Mouse (Mus musculus): Measurements from ENCODE around the gene Selenos. TPM values are rescaled to one million over a fixed set of nuclear protein-coding genes. Genes with fewer than 3 reads are reported as not detected.

The Selenos gene
- polyA plus RNA-seq, 1 experiment: 72.5 TPM

- WGBS: 7% methylated on average over 7 of the region's 7 CpGs
- DNase-seq: no peak
- no peak overlapping the region for H3K27ac ChIP-seq (ENCODE audit: control insufficient read depth, insufficient read depth, low read length)
- H3K36me3 ChIP-seq (ENCODE audit: control insufficient read depth, insufficient read depth, low read length): no peaks in the 10 kb centered on the region; the same call in 1 of the 2 replicates
- no peak overlapping the region for H3K4me3 ChIP-seq (ENCODE audit: control insufficient read depth, insufficient read depth, low read length)
- no peaks in the 10 kb centered on the region for H3K27me3 ChIP-seq (ENCODE audit: control insufficient read depth, insufficient read depth, low read length)
- H3K4me1 ChIP-seq (replicated peaks; ENCODE audit: control insufficient read depth, insufficient read depth, low read length): peaks cover 20% of the 10 kb centered on the region
- no peak for TF ChIP-seq POLR2A (IDR thresholded peaks at IDR 0.05; ENCODE audit: control insufficient read depth, extremely low read depth, insufficient read depth, low read length, poor library complexity)
- TF ChIP-seq CTCF (IDR thresholded peaks at IDR 0.05; ENCODE audit: borderline replicate concordance, control insufficient read depth, extremely low read depth, insufficient read depth, low read length, poor library complexity): no peak
Observed at GRCm38 (mm10) chr7:66120702-66121396, 41.4 kb downstream of the Selenos start.

- Histone ChIP-seq H3K4me1 (replicated peaks; ENCODE audit: control insufficient read depth, insufficient read depth, low read length) (peaks cover 2% of the 10 kb centered on the region), H3K4me3 (ENCODE audit: control insufficient read depth, insufficient read depth, low read length) (no peak overlapping the region), H3K27ac (ENCODE audit: control insufficient read depth, insufficient read depth, low read length) (no peak overlapping the region), H3K27me3 (ENCODE audit: control insufficient read depth, insufficient read depth, low read length) (no peaks in the 10 kb centered on the region), H3K36me3 (ENCODE audit: control insufficient read depth, insufficient read depth, low read length) (no peaks in the 10 kb centered on the region; the same call in 1 of the 2 replicates)
- TF ChIP-seq CTCF (IDR thresholded peaks at IDR 0.05; ENCODE audit: borderline replicate concordance, control insufficient read depth, extremely low read depth, insufficient read depth, low read length, poor library complexity) (no peak), POLR2A (IDR thresholded peaks at IDR 0.05; ENCODE audit: control insufficient read depth, extremely low read depth, insufficient read depth, low read length, poor library complexity) (no peak)
- WGBS: 75% methylated on average over 11 of the region's 11 CpGs
- no peak for DNase-seq
Observed at GRCm38 (mm10) chr7:66124551-66124968, 45.1 kb downstream of the Selenos start.

- Histone ChIP-seq H3K4me3 (ENCODE audit: control insufficient read depth, insufficient read depth, low read length) (no peak overlapping the region), H3K36me3 (ENCODE audit: control insufficient read depth, insufficient read depth, low read length) (no peaks in the 10 kb centered on the region; the same call in 1 of the 2 replicates), H3K4me1 (replicated peaks; ENCODE audit: control insufficient read depth, insufficient read depth, low read length) (peaks cover 2% of the 10 kb centered on the region), H3K27me3 (ENCODE audit: control insufficient read depth, insufficient read depth, low read length) (no peaks in the 10 kb centered on the region), H3K27ac (ENCODE audit: control insufficient read depth, insufficient read depth, low read length) (no peak overlapping the region)
- 75% methylated on average over 14 of the region's 14 CpGs for WGBS
- no peak for TF ChIP-seq POLR2A (IDR thresholded peaks at IDR 0.05; ENCODE audit: control insufficient read depth, extremely low read depth, insufficient read depth, low read length, poor library complexity)
- TF ChIP-seq CTCF (IDR thresholded peaks at IDR 0.05; ENCODE audit: borderline replicate concordance, control insufficient read depth, extremely low read depth, insufficient read depth, low read length, poor library complexity): no peak
- DNase-seq: no peak
Observed at GRCm38 (mm10) chr7:66125368-66125767, 45.9 kb downstream of the Selenos start.

GRCm38 (mm10) chr7:66127951-66128645 is 48.6 kb downstream of the Selenos start:
- Histone ChIP-seq H3K27ac (ENCODE audit: control insufficient read depth, insufficient read depth, low read length) (no peak overlapping the region), H3K4me3 (ENCODE audit: control insufficient read depth, insufficient read depth, low read length) (no peak overlapping the region), H3K4me1 (replicated peaks; ENCODE audit: control insufficient read depth, insufficient read depth, low read length) (no peaks in the 10 kb centered on the region), H3K27me3 (ENCODE audit: control insufficient read depth, insufficient read depth, low read length) (no peaks in the 10 kb centered on the region), H3K36me3 (ENCODE audit: control insufficient read depth, insufficient read depth, low read length) (no peaks in the 10 kb centered on the region; the same call in 1 of the 2 replicates)
- no peak for DNase-seq
- no peak for TF ChIP-seq CTCF (IDR thresholded peaks at IDR 0.05; ENCODE audit: borderline replicate concordance, control insufficient read depth, extremely low read depth, insufficient read depth, low read length, poor library complexity)
- 93% methylated on average over 4 of the region's 4 CpGs for WGBS

GRCm38 (mm10) chr7:66128857-66129256 is 49.4 kb downstream of the Selenos start:
- H3K27me3 ChIP-seq (ENCODE audit: control insufficient read depth, insufficient read depth, low read length): no peaks in the 10 kb centered on the region
- 73% methylated on average over 3 of the region's 3 CpGs for WGBS
- no peak for DNase-seq
- H3K36me3 ChIP-seq (ENCODE audit: control insufficient read depth, insufficient read depth, low read length): no peaks in the 10 kb centered on the region; the same call in 1 of the 2 replicates
- no peaks in the 10 kb centered on the region for H3K4me1 ChIP-seq (replicated peaks; ENCODE audit: control insufficient read depth, insufficient read depth, low read length)
- no peak for TF ChIP-seq CTCF (IDR thresholded peaks at IDR 0.05; ENCODE audit: borderline replicate concordance, control insufficient read depth, extremely low read depth, insufficient read depth, low read length, poor library complexity)
- TF ChIP-seq POLR2A (IDR thresholded peaks at IDR 0.05; ENCODE audit: control insufficient read depth, extremely low read depth, insufficient read depth, low read length, poor library complexity): no peak
- H3K4me3 ChIP-seq (ENCODE audit: control insufficient read depth, insufficient read depth, low read length): no peak overlapping the region
- H3K27ac ChIP-seq (ENCODE audit: control insufficient read depth, insufficient read depth, low read length): no peak overlapping the region

GRCm38 (mm10) chr7:66130296-66130695 is 50.8 kb downstream of the Selenos start:
- TF ChIP-seq CTCF (IDR thresholded peaks at IDR 0.05; ENCODE audit: borderline replicate concordance, control insufficient read depth, extremely low read depth, insufficient read depth, low read length, poor library complexity) (no peak), POLR2A (IDR thresholded peaks at IDR 0.05; ENCODE audit: control insufficient read depth, extremely low read depth, insufficient read depth, low read length, poor library complexity) (no peak)
- DNase-seq: no peak
- WGBS: 93% methylated on average over 2 of the region's 2 CpGs
- Histone ChIP-seq H3K4me3 (ENCODE audit: control insufficient read depth, insufficient read depth, low read length) (no peak overlapping the region), H3K27ac (ENCODE audit: control insufficient read depth, insufficient read depth, low read length) (no peak overlapping the region), H3K36me3 (ENCODE audit: control insufficient read depth, insufficient read depth, low read length) (no peaks in the 10 kb centered on the region; the same call in 1 of the 2 replicates), H3K27me3 (ENCODE audit: control insufficient read depth, insufficient read depth, low read length) (no peaks in the 10 kb centered on the region), H3K4me1 (replicated peaks; ENCODE audit: control insufficient read depth, insufficient read depth, low read length) (no peaks in the 10 kb centered on the region)

Data from thymus, adult 2 months (tissue).